Mouse (Mus musculus) CH12.LX (cell line): ENCODE measurements around the gene Cnnm2. TPM values are rescaled to one million over a fixed set of nuclear protein-coding genes. Genes with fewer than 3 reads are reported as not detected.

Experiments used
- DNase-seq: peaks from one replicate; pipeline ENCODE4 v3.0.0-alpha.2; 2013; ENCODE audit errors: extremely low read depth
- H3K27ac ChIP-seq: 2 replicates; pipeline ENCODE4 v1.5.1; 2012; ENCODE audit warnings: low read depth, mild to moderate bottlenecking, control low read depth, moderate library complexity; ENCODE audit not compliant: insufficient read depth
- H3K27me3 ChIP-seq: replicated peaks from 2 replicates; pipeline ENCODE3; 2012; ENCODE audit warnings: inconsistent platforms
- H3K36me3 ChIP-seq, 2 experiments: replicated peaks in 1 of 2; 2 replicates each; pipeline versions ENCODE3 to v1.6.1; 2012; ENCODE audit warnings: inconsistent platforms in 1 of 2, low read length in 1 of 2, mild to moderate bottlenecking in 1 of 2, mixed read lengths in 1 of 2, moderate library complexity in 1 of 2; ENCODE audit not compliant: control insufficient read depth in 1 of 2, insufficient read depth in 1 of 2
- H3K4me1 ChIP-seq, 2 experiments: 2 replicates each; pipeline ENCODE4 v1.6.1; 2012; ENCODE audit warnings: inconsistent platforms in 1 of 2, moderate library complexity in 1 of 2; ENCODE audit not compliant: insufficient read depth in 2 of 2, control insufficient read depth in 1 of 2
- H3K4me2 ChIP-seq: 2 replicates; pipeline ENCODE4 v1.6.1; 2012; ENCODE audit warnings: low read depth, mild to moderate bottlenecking, control low read depth; ENCODE audit not compliant: poor library complexity, insufficient read depth, severe bottlenecking
- H3K4me3 ChIP-seq, 3 experiments: fragments of 150-350 bp in 1 of 3; sonication (generic) in 1 of 3; replicated peaks in 1 of 3; 2 replicates each; pipeline versions ENCODE3 to v1.5.1; 2011 to 2012; ENCODE audit warnings: low read depth in 2 of 3, low read length in 2 of 3, mild to moderate bottlenecking in 2 of 3, moderate library complexity in 2 of 3, control low read depth in 1 of 3, improper control_type of control experiment in 1 of 3, inconsistent platforms in 1 of 3, mixed read lengths in 1 of 3; ENCODE audit not compliant: poor library complexity in 1 of 3
- H3K79me2 ChIP-seq: replicated peaks from 2 replicates; pipeline ENCODE4 v1.6.1; 2012; ENCODE audit warnings: mild to moderate bottlenecking, moderate library complexity; ENCODE audit not compliant: control insufficient read depth, poor library complexity, insufficient read depth, severe bottlenecking; ENCODE audit errors: extremely low read depth
- H3K9ac ChIP-seq: 2 replicates; pipeline ENCODE4 v1.6.1; 2012; ENCODE audit warnings: low read depth, mild to moderate bottlenecking, control low read depth, moderate library complexity; ENCODE audit not compliant: insufficient read depth
- H3K9me3 ChIP-seq: replicated peaks from 2 replicates; pipeline ENCODE3; 2012; ENCODE audit warnings: low read length, inconsistent platforms, mixed read lengths
- BHLHE40 ChIP-seq: IDR thresholded peaks from 2 replicates; pipeline ENCODE4 v1.6.1; 2011; ENCODE audit warnings: mild to moderate bottlenecking, low read depth, low read length, improper control_type of control experiment
- CHD1 ChIP-seq: IDR thresholded peaks from 2 replicates; pipeline ENCODE4 v1.6.1; 2012; ENCODE audit warnings: low read depth, low read length, improper control_type of control experiment, inconsistent platforms
- CHD2 ChIP-seq: IDR thresholded peaks from 2 replicates; pipeline ENCODE4 v1.6.1; 2011; ENCODE audit warnings: low read length, improper control_type of control experiment
- EP300 ChIP-seq: IDR thresholded peaks from 2 replicates; pipeline ENCODE4 v1.6.1; 2011; ENCODE audit warnings: low read length, improper control_type of control experiment
- ETS1 ChIP-seq: conservative IDR thresholded peaks from 2 replicates; pipeline ENCODE4 v1.6.1; 2012; ENCODE audit warnings: low read depth, mild to moderate bottlenecking, inconsistent platforms, low read length, improper control_type of control experiment, moderate library complexity
- HCFC1 ChIP-seq: IDR thresholded peaks from 2 replicates; pipeline ENCODE4 v1.6.1; 2012; ENCODE audit warnings: low read depth, mild to moderate bottlenecking, inconsistent platforms, low read length, improper control_type of control experiment
- IRF4 ChIP-seq: IDR thresholded peaks from 2 replicates; pipeline ENCODE4 v1.6.1; 2014; ENCODE audit warnings: low read depth, mild to moderate bottlenecking, inconsistent platforms, low read length, improper control_type of control experiment
- KAT2A ChIP-seq: IDR thresholded peaks from 2 replicates; pipeline ENCODE4 v1.6.1; 2012; ENCODE audit warnings: low read length, improper control_type of control experiment, inconsistent platforms; ENCODE audit not compliant: insufficient replicate concordance
- MAFK ChIP-seq: IDR thresholded peaks from 2 replicates; pipeline ENCODE4 v1.6.1; 2011; ENCODE audit warnings: low read length, improper control_type of control experiment; ENCODE audit not compliant: insufficient replicate concordance
- MAX ChIP-seq: IDR thresholded peaks from 2 replicates; pipeline ENCODE4 v1.6.1; 2011; ENCODE audit warnings: low read length, improper control_type of control experiment
- MEF2A ChIP-seq: IDR thresholded peaks from 2 replicates; pipeline ENCODE4 v1.6.1; 2014; ENCODE audit warnings: low read depth, mild to moderate bottlenecking, inconsistent platforms, low read length, improper control_type of control experiment, borderline replicate concordance
- PAX5 ChIP-seq: IDR thresholded peaks from 2 replicates; pipeline ENCODE4 v1.6.1; 2012; ENCODE audit warnings: low read length, inconsistent platforms, mixed read lengths
- POLR2A ChIP-seq: IDR thresholded peaks from 2 replicates; pipeline ENCODE4 v1.6.1; 2011; ENCODE audit warnings: low read depth, mild to moderate bottlenecking, improper control_type of control experiment, low read length
- RAD21 ChIP-seq: IDR thresholded peaks from 2 replicates; pipeline ENCODE4 v1.6.1; 2011; ENCODE audit warnings: low read depth, mild to moderate bottlenecking, low read length, improper control_type of control experiment, moderate library complexity
- SIN3A ChIP-seq: IDR thresholded peaks from 2 replicates; pipeline ENCODE4 v1.6.1; 2012; ENCODE audit warnings: low read length, improper control_type of control experiment, inconsistent platforms
- SMC3 ChIP-seq: IDR thresholded peaks from 2 replicates; pipeline ENCODE4 v1.6.1; 2011; ENCODE audit warnings: low read depth, low read length, improper control_type of control experiment
- TBP ChIP-seq: conservative IDR thresholded peaks from 2 replicates; pipeline ENCODE4 v1.6.1; 2011; ENCODE audit warnings: low read depth, low read length, improper control_type of control experiment
- USF1 ChIP-seq: IDR thresholded peaks from 2 replicates; pipeline ENCODE4 v1.6.1; 2014; ENCODE audit warnings: low read depth, mild to moderate bottlenecking, inconsistent platforms, low read length, improper control_type of control experiment
- USF2 ChIP-seq: conservative IDR thresholded peaks from 2 replicates; pipeline ENCODE4 v1.6.1; 2011; ENCODE audit warnings: low read depth, low read length, improper control_type of control experiment
- ZC3H11A ChIP-seq: IDR thresholded peaks from 2 replicates; pipeline ENCODE4 v1.6.1; 2012; ENCODE audit warnings: low read depth, mild to moderate bottlenecking, inconsistent platforms, low read length, improper control_type of control experiment
- ZMIZ1 ChIP-seq: IDR thresholded peaks from 2 replicates; pipeline ENCODE4 v1.6.1; 2012; ENCODE audit warnings: low read depth, mild to moderate bottlenecking, inconsistent platforms, low read length, improper control_type of control experiment
- ZNF384 ChIP-seq: IDR thresholded peaks from 2 replicates; pipeline ENCODE4 v1.6.1; 2012; ENCODE audit warnings: low read depth, low read length, improper control_type of control experiment, inconsistent platforms
- dilution Hi-C: fragments of 300-500 bp; cut with MboI; formaldehyde crosslinking; loops from 2 replicates; pipeline ENCODE4 v1.14.3; 2020; ENCODE audit warnings: low sequenced_read_pairs; ENCODE audit not compliant: extremely low pct_unique_long_range_greater_than_20kb, extremely low pct_ligation_motif_present
- in situ Hi-C: fragments of 300-500 bp; cut with MboI; formaldehyde crosslinking; loops from 3 replicates; pipeline ENCODE4 v1.14.3; 2019; ENCODE audit warnings: low sequenced_read_pairs, low pct_ligation_motif_present, low pct_unique_long_range_greater_than_20kb, mixed read lengths
- polyA plus RNA-seq: library from polyadenylated mRNA; unstranded; fragments of >175 nt; gene quantifications from 2 replicates; pipeline ENCODE4 v1.2.1, GENCODE M21; 2012; ENCODE audit warnings: low read depth; ENCODE audit not compliant: insufficient read length
- total RNA-seq, 2 experiments: library from RNA; depleted of rRNA; stranded (reverse); fragments of 300-350 nt in 1 of 2; fragments of >200 nt in 1 of 2; gene quantifications; 2 replicates each; pipeline ENCODE4 v1.2.3; 2012 to 2014

The Cnnm2 gene
- total and polyA plus RNA-seq, 3 experiments: 1.8 to 3.7 (median 2.6) TPM

DNA sequence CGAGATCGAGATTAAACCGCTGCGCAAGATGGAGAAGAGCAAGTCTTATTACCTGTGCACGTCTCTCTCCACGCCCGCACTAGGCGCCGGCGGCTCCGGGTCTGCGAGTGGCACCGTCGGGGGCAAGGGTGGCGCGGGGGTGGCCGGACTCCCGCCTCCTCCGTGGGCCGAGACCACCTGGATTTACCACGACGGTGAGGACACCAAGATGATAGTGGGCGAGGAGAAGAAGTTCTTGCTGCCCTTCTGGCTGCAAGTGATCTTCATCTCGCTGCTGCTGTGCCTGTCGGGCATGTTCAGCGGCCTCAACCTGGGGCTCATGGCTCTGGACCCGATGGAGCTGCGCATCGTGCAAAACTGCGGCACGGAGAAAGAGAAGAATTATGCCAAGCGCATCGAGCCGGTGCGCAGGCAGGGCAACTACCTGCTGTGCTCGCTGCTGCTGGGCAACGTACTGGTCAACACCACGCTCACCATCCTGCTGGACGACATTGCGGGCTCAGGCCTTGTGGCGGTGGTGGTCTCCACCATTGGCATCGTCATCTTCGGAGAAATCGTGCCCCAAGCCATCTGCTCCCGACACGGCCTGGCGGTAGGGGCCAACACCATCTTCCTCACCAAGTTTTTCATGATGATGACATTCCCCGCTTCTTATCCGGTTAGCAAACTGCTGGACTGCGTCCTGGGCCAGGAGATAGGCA lies 1.0 kb downstream of the Cnnm2 start:
- peaks cover 19 to 23% of the 10 kb centered on the region in 2 experiments for H3K4me1 ChIP-seq
- H3K36me3 ChIP-seq: peaks cover 0 to 1% of the 10 kb centered on the region in 2 experiments
- H3K4me2 ChIP-seq: peak overlapping the region; percentile 38
- TF ChIP-seq MEF2A (no peak), ZNF384 (no peak), PAX5 (no peak), BHLHE40 (no peak), SIN3A (no peak), MAX (no peak), ETS1 (no peak), POLR2A (no peak), TBP (no peak), HCFC1 (no peak), ZC3H11A (no peak), RAD21 (no peak), ZMIZ1 (no peak), CHD2 (no peak), KAT2A (no peak), SMC3 (no peak), IRF4 (no peak), CHD1 (no peak), USF1 (no peak), USF2 (no peak)
- in situ Hi-C loops: loop anchor here (5.0 to 10.0 kb wide), 2 partner anchors 110 to 222 kb away; no protein-coding TSS in a partner anchor
- peak overlapping the region; percentile 79 to 98 (median 97) for H3K4me3 ChIP-seq
- no peak for DNase-seq
- no peaks in the 10 kb centered on the region for H3K27me3 ChIP-seq
- dilution Hi-C loops: no loop called here
- H3K27ac ChIP-seq: no peak overlapping the region
- H3K9ac ChIP-seq: peak overlapping the region; percentile 84
- no peaks in the 10 kb centered on the region for H3K9me3 ChIP-seq
- no peaks in the 10 kb centered on the region for H3K79me2 ChIP-seq

DNA sequence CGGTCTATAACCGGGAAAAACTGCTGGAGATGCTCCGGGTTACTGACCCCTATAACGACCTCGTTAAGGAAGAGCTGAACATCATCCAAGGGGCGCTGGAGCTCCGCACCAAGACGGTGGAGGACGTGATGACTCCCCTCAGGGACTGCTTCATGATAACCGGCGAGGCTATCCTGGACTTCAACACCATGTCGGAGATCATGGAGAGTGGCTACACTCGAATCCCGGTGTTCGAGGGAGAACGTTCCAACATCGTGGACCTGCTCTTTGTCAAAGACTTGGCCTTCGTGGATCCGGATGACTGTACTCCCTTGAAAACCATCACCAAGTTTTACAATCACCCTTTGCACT lies 1.6 kb downstream of the Cnnm2 start:
- no peak overlapping the region for H3K4me3 ChIP-seq
- peaks cover 0 to 1% of the 10 kb centered on the region in 2 experiments for H3K36me3 ChIP-seq
- DNase-seq: no peak
- no peak overlapping the region for H3K9ac ChIP-seq
- H3K27me3 ChIP-seq: no peaks in the 10 kb centered on the region
- H3K79me2 ChIP-seq: no peaks in the 10 kb centered on the region
- TF ChIP-seq ZNF384: no peak
- TF ChIP-seq ETS1: no peak
- no peak for TF ChIP-seq RAD21
- no peak for TF ChIP-seq SMC3
- TF ChIP-seq IRF4: no peak
- no peak for TF ChIP-seq MAFK
- TF ChIP-seq EP300: no peak
- TF ChIP-seq HCFC1: no peak
- TF ChIP-seq, all 38 proteins: peak for 0
- in situ Hi-C loops (loop anchor here (5.0 to 10.0 kb wide), 2 partner anchors 109 to 222 kb away; no protein-coding TSS in a partner anchor), dilution Hi-C loops (no loop called here)
- Histone ChIP-seq H3K4me2 (peak overlapping the region; percentile 38), H3K9me3 (no peaks in the 10 kb centered on the region), H3K4me1 (peaks cover 19 to 23% of the 10 kb centered on the region in 2 experiments), H3K27ac (no peak overlapping the region)
